Mouse (Mus musculus): ENCODE data around the gene Wasf3.

Wasf3 gene

DNA sequence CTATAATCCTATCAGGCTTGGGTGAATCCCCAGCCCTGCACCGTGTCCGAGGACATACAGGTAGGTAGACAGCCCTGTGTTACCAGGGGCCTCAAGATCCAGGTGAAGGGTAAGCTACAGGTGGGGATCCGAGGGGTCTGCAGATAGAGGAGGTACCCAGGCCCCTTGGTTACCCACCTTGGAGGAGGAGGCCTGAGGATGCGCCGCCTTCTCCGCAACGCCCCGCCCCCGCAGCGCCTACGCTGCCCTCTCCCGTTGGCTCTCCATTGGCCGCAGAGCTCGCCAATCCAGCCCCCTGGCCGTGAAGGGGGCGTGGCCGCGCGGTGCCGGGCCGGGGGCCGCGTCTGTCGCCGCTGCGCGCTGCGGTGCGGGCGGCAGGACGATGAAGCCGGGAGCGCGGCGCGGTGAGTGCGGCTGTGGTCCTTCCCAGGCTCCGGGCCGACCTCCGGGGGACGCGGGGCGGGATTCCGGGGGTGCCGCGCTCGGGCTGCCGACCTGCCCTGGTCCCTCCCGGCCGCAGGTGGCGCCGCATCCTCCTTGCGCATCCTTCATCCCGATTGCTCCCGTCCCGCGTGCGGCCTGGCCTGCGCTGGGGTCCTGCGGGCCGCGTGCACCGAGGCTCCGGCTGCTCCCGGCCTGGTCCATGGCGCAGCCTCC is at the start of gene Wasf3:
Gene Wasf3, plus strand, starts transcription at position 51 of the 657 bp plus-strand sequence.
- DNase-seq (ENCODE audit: low spot score in 2 of 2): peak; percentile 91

- peak; percentile 59 to 69 for DNase-seq (ENCODE audit: low spot score in 2 of 2)
Measured at GRCm38 (mm10) chr5:146338064-146338463, 46.7 kb upstream of the Wasf3 start.

GRCm38 (mm10) chr5:146340037-146340436 is 44.7 kb upstream of the Wasf3 start:
- DNase-seq (ENCODE audit: low spot score in 2 of 2): no peak

DNA sequence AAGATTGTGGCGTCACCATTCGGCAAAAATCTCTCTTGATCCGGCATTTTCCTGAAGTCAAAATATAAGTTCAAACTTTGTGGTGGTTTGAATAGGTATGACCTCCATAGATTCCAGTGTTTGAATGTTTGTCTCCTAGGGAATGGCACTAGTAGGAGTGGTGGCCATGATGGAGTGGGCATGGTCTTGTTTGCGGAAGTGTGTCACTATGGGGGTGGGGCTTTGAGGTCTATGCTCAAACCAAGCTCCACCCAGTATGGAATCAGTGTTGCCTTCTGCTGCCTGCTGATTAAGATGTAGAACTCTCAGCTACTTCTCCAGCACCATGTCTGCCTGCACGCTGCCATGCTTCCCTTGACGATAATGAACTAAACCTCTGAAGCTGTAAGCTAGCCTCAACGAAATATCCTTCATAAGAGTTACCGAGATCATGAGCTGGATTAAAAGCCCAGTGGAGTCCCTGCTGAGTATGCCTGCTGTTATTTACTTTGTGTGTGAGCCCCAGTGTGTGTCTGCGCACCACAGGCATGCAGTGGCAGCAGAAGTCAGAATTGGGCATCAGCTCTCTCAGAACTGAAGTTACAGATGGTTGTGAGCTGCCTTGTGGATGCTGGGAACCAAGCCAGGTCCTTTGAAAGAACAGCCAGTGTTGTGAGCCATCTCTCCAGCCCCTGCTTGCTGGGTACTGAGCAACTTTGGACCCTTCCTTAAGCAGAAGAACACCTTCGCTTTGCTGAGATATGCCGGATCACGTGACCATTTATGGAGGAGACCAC is 39.7 kb upstream of the Wasf3 start:
- no peak for DNase-seq (ENCODE audit: low spot score in 2 of 2)

DNA sequence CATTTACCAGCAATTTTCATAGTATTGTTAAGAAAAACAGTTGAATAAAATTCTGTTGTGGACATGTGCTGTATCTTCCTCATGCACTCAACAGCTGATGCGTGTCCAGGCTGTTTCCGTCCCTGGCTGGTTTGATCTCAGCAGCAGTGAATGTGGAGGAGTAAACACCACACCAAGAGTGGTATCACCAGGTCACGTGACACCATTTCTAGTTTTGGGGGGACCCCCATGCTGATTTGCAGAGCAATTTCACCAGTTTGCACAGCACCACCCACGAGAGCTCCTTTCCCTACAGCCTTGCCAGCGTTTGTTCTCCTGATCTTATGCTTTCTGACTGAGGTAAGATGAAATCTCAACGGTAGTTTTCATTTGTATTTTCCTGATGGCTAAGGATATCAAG is 37.7 kb upstream of the Wasf3 start:
- DNase-seq (ENCODE audit: low spot score in 2 of 2): no peak

GRCm38 (mm10) chr5:146349183-146349582 is 35.6 kb upstream of the Wasf3 start:
- peak in 1 of 2 experiments; percentile 25 for DNase-seq (ENCODE audit: low spot score in 2 of 2)

- no peak for DNase-seq (ENCODE audit: low spot score in 2 of 2)
Measured at GRCm38 (mm10) chr5:146350784-146351183, 34.0 kb upstream of the Wasf3 start.

GRCm38 (mm10) chr5:146352006-146352405 is 32.8 kb upstream of the Wasf3 start:
- no peak for DNase-seq (ENCODE audit: low spot score in 2 of 2)

- DNase-seq (ENCODE audit: low spot score in 2 of 2): no peak
Measured at GRCm38 (mm10) chr5:146360386-146360785, 24.4 kb upstream of the Wasf3 start.

GRCm38 (mm10) chr5:146362711-146363110 is 22.1 kb upstream of the Wasf3 start:
- DNase-seq (ENCODE audit: low spot score in 2 of 2): no peak

DNA sequence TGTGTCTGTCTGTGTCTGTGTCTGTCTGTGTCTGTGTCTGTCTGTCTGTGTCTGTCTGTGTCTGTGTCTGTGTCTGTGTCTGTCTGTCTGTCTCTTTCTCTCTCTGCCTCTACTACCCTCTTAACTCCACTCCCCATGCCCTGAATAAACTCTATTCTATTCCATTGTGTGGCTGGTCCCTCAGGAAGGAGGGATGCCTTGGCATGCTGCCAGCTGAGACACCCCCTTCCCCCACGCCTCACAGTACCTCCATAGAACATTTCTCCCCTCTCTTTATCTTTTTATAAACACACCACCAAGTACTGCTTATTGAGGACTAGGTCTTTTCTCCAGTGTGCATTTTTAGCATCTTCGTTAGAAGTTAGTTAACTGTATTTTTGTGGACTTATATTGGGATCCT is 16.4 kb upstream of the Wasf3 start:
- DNase-seq (ENCODE audit: low spot score in 2 of 2): no peak

DNA sequence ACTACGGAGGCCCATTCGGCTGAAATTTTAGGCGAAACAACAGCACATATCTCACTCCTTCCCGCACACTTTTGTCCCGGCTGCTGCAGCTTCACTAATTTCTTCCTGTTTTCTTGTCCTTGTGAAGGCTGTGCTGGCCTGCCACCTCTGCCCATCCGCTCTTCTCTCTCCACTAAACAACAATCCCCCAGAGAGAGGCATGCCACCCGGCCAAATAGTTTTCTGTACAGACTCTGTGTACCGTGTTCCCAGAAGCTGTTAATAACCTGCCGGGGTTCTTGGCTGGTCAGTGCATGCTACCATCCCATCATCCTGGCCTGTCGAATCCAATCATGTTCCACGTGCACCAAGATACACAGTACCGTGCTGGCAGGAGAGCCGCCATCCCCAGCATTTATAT is 15.8 kb upstream of the Wasf3 start:
- DNase-seq (ENCODE audit: low spot score in 2 of 2): no peak

DNA sequence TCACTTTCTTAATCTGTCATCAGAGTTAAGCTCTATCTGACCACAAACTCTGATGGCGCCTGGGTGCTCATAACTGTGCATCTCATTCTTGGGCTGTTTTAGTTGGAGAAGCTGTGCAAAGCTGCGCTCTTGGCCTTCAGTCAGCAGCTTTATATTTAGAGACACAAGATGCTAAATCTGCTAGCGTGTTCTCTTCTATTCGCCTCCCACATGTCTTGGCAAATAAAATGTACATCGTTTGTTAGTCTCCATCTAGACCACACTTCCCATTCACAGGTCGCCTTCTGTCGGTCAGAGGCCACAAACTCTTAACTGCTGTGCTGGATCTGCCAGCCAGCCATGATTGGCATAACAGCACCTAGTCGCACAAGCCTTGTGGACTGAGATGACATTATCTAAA is 14.0 kb upstream of the Wasf3 start:
- peak; percentile 46 to 64 for DNase-seq (ENCODE audit: low spot score in 2 of 2)

GRCm38 (mm10) chr5:146373238-146373637 is 11.5 kb upstream of the Wasf3 start:
- DNase-seq (ENCODE audit: low spot score in 2 of 2): no peak

- no peak for DNase-seq (ENCODE audit: low spot score in 2 of 2)
Measured at GRCm38 (mm10) chr5:146376601-146377000, 8.2 kb upstream of the Wasf3 start.

GRCm38 (mm10) chr5:146380041-146380440 is 4.7 kb upstream of the Wasf3 start:
- no peak for DNase-seq (ENCODE audit: low spot score in 2 of 2)

DNA sequence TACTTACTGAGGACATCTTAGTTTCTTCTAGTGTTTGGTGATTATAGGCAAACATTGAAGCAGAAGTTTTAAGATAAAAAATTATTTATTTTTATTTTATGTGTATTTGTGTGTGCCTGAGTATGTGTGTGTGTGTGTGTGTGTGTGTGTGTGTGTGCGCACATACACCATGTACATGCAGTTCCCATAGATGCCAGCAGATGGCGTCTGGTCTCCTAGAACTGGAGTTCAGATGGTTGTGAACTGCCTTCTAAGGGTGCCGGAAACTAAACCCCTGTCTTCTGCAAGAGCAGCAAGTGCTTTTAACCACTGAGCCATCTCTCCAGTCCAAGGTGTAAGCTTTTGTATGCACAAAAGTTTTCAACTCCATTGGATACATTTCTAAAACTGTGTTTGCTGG is 2.5 kb upstream of the Wasf3 start:
- DNase-seq (ENCODE audit: low spot score in 2 of 2): no peak

DNA sequence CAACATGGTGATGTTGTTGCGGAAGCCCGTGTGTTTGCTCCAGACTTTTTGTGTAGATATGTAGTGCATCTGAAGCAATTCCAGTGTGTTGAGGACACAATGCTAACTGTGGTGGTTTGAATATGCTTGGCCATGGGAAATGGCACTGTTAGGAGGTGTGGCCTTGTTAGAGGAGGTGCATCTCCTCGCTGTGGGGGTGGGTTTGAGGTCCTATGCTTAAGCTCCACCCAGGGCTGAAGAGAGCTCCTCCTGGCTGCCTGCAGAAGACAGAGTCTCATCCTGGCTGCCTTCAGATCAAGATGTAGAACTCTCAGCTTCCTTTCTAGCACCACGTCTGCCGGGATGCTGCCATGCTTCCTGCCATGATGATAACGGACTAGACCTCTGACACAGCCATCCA is 1.4 kb upstream of the Wasf3 start:
- no peak for DNase-seq (ENCODE audit: low spot score in 2 of 2)

DNA sequence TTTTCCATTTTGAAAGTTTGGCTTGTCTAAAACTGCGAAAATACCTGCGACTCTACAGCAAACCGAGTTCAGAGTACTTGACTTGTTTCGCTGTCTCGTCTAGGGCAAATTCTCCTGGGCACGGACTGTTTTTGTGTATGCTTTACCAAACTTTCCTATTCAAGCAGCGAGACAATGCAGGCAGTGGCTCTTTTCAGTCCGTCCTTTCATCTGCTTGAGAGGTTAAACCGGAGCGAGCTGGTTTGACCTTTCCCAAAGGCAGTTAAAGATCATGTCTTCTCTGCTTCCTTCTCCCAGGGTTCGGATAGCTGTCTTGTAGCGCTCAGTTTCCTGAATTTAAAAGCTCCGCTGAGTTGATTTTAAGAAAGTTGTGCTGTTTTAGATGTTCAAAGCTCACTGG is 1.2 kb downstream of the Wasf3 start:
- no peak for DNase-seq (ENCODE audit: low spot score in 2 of 2)

GRCm38 (mm10) chr5:146386906-146387305 is 2.1 kb downstream of the Wasf3 start:
- DNase-seq (ENCODE audit: low spot score in 2 of 2): no peak

DNA sequence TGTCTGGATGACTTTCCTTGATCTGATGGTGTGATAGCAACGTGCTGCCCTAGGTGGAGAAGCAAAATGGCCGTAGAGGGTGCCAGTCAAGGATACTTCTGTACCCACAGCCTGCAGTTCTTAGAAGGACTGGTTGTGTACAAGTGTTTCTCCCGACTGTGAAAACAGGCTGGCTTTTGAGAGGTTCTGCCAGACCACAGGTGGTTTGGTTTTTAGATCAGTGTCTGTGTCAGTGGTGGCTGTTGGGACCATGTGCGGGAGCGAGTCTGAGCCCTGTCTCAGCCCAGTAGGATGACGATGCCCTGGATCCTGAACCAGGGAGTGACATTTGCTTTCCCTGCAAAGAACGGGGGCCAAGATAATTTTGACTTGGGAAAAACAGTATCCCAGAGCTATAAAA is 9.8 kb downstream of the Wasf3 start:
- no peak for DNase-seq (ENCODE audit: low spot score in 2 of 2)

DNA sequence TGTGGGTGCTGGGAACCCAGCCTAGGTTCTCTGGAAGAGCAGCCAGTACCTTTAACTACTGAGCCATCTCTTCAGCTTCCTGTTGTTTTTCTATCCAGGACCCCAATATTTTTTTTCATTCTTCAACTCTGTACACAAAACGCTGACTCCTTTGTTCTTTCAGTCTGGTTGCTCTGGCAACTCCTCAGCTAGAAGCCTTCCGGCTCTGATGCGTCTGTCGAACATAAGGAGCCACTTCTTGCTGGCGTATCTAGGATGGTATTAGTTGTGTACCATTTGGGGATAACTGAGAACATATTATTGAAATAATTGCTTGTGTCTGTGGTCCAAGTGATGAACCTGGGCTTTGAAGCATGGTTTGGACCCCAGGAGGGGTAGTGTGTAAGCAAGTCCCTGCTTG is 12.5 kb downstream of the Wasf3 start:
- no peak for DNase-seq (ENCODE audit: low spot score in 2 of 2)

DNA sequence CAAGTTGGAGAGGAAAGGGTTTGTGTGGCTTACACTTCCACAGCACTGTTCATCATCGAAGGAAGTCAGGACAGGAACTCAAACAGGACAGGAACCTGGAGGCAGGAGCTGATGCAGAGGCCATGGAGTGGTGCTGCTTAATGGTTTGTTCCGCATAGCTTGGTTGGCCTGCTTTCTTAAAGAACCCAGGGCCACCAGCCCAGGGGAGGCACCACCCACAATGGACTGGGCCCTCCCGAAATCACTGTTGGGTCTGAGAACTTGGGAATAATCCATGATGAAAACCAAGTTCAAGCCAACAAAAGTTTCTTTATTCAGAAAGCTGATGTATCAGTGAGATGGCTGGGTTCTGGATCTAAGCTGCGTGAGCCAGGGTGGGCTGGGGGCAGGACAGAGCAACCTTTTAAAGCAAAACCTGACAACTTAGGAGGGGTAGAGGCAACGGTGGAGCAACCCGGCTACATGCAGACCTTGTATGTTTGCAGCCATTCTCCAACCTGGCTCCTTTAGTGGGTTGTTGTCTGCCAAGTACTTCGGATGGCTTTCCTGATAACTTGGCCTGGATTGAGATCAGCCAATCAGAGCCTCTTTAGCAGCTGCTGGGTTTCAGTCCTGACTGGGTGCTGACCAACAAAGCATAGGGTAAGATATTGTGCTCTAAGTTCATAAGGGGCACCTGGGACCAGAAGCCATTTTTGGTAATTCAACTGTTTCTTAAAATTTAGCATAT is 13.8 kb downstream of the Wasf3 start:
- DNase-seq (ENCODE audit: low spot score in 2 of 2): no peak

All from right cerebral cortex, adult 2 months (tissue).